In the genomic region with DNA sequence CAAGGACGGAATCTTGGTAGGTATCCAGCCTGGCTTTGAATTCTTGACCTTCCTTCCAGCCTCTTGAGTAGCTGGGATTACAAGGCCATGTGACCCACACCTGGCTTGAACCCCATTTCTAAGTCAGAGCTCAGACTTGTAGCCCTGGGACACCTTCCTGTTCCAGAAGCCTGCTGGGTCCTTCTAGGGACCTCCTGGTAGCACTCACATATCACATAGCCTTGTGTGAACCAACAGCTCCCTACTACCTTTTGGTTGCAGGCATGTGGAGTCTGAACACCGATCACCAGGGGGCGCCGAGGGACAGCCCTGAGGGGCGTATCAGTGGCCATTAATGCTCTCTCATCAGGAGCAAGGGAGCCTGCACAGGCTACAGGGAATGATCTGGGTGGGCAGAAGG, we compare ENCODE assay signal across 7 mouse cellular contexts. TPM values are rescaled to one million over a fixed set of nuclear protein-coding genes. Genes with fewer than 3 reads are reported as not detected.
DNase-seq lines count a peak whose midpoint lies in the region; ATAC-seq and TF ChIP-seq lines count a peak whose summit lies in the region.

No protein-coding gene starts in this region.

- ATAC-seq in G1E (ENCODE audit: extremely low read depth, insufficient number of reproducible peaks, low FRiP score, poor library complexity, severe bottlenecking), result no peak; the same call in 1 of the 2 replicates

- no peaks in the 10 kb centered on the region for H3K27me3 ChIP-seq in C2C12 (ENCODE audit: control insufficient read depth, insufficient read depth, insufficient read length)
- H3K27me3 ChIP-seq in G1E (ENCODE audit: insufficient read depth, low read length), result peaks cover 29% of the 10 kb centered on the region
- no peaks in the 10 kb centered on the region for H3K27me3 ChIP-seq in heart, embryonic 10.5 days (ENCODE audit: insufficient read depth, poor library complexity, severe bottlenecking)
- no peaks in the 10 kb centered on the region for H3K27me3 ChIP-seq in splenic B cell, adult 2 months (ENCODE audit: control insufficient read depth, insufficient read depth, low read length, poor library complexity, severe bottlenecking)

- H3ac ChIP-seq in C2C12 (ENCODE audit: control insufficient read depth, insufficient read length, low read depth), result no peak overlapping the region

- no peaks in the 10 kb centered on the region for H3K79me2 ChIP-seq in C2C12 (ENCODE audit: control insufficient read depth, insufficient read depth)

- H3K9me3 ChIP-seq in G1E (replicated peaks), result no peaks in the 10 kb centered on the region
- no peaks in the 10 kb centered on the region for H3K9me3 ChIP-seq in heart, embryonic 10.5 days

- H3K36me3 ChIP-seq in C2C12 (ENCODE audit: control insufficient read depth, insufficient read depth) (no peaks in the 10 kb centered on the region), G1E (replicated peaks) (no peaks in the 10 kb centered on the region)
- H3K36me3 ChIP-seq in heart, embryonic 10.5 days, result no peaks in the 10 kb centered on the region
- no peaks in the 10 kb centered on the region for H3K36me3 ChIP-seq in splenic B cell, adult 2 months (ENCODE audit: control insufficient read depth, insufficient read depth, low read length, poor library complexity, severe bottlenecking)

- WGBS in heart, embryonic 10.5 days, result 24% methylated on average over 5 of the region's 5 CpGs

- H3K4me3 ChIP-seq in C2C12 (ENCODE audit: insufficient read depth, poor library complexity, severe bottlenecking) (no peak overlapping the region), G1E (ENCODE audit: low read depth, low read length) (no peak overlapping the region)
- H3K4me3 ChIP-seq in heart, embryonic 10.5 days, result no peak overlapping the region

- no peak overlapping the region for H3K27ac ChIP-seq in heart, embryonic 10.5 days

- no peaks in the 10 kb centered on the region for H3K79me3 ChIP-seq in C2C12 (ENCODE audit: low read depth)

- H3K4me1 ChIP-seq in G1E (ENCODE audit: insufficient read depth, low read depth, low read length), result no peaks in the 10 kb centered on the region
- H3K4me1 ChIP-seq in heart, embryonic 10.5 days, result peaks cover 34% of the 10 kb centered on the region

- peak; percentile 57 for TF ChIP-seq CTCF in C2C12 (IDR thresholded peaks at IDR 0.05; ENCODE audit: control insufficient read depth, insufficient read depth, insufficient read length)
- TF ChIP-seq CTCF in G1E (IDR thresholded peaks at IDR 0.05; ENCODE audit: low read depth, low read length), result no peak

- DNase-seq in G1E (ENCODE audit: low spot score), result peak; percentile 18
- peak; percentile 77 to 85 for DNase-seq in cerebellum, postnatal 25 days
- DNase-seq in heart, embryonic 10.5 days (ENCODE audit: low spot score), result peak; percentile 79
- peak; percentile 90 for DNase-seq in kidney, postnatal 4 days
- peak; percentile 66 for DNase-seq in lung, postnatal 25 days (ENCODE audit: low spot score)
- peak; percentile 45 for DNase-seq in splenic B cell, adult 2 months (ENCODE audit: low read depth, low spot score)

TF ChIP-seq in C2C12, 6 proteins besides CTCF, POLR2A, EP300 and RAD21:
- TF ChIP-seq MYOG (IDR thresholded peaks at IDR 0.05; ENCODE audit: control insufficient read depth, extremely low read depth, insufficient read length) (no peak), MAX (IDR thresholded peaks at IDR 0.05) (no peak), USF1 (IDR thresholded peaks at IDR 0.05; ENCODE audit: low read depth) (peak; percentile 73)

RNA-seq across cellular contexts. Expression of gene Faap20, which starts 18.8 kb away (rescaled TPM):
- polyA plus RNA-seq in C2C12 (2012; fragmentation: generic; extraction: Trizol), result 30.6 TPM
- 24.4 and 24.9 TPM in 2 replicates for total RNA-seq in G1E (2014; fragmentation: Nextera tagmentation)
- total RNA-seq in G1E (2017), result 23.5 and 29.3 TPM in 2 replicates
- 43.5 and 45.5 TPM in 2 replicates for polyA plus RNA-seq in G1E (2012)
- 77.0 and 87.4 TPM in 2 replicates for polyA plus RNA-seq in heart, embryonic 10.5 days (2016; fragmentation: Nextera tagmentation; extraction: Ambion mirVana)

RNA-seq across cellular contexts. Expression of gene Ski, which starts 46.0 kb away (rescaled TPM):
- polyA plus RNA-seq in C2C12 (2012; fragmentation: generic; extraction: Trizol), result 45.2 TPM
- 58.4 and 67.3 TPM in 2 replicates for total RNA-seq in G1E (2014; fragmentation: Nextera tagmentation)
- total RNA-seq in G1E (2017), result 15.3 and 16.9 TPM in 2 replicates
- 40.7 and 42.4 TPM in 2 replicates for polyA plus RNA-seq in G1E (2012)
- 7.5 and 11.3 TPM in 2 replicates for polyA plus RNA-seq in heart, embryonic 10.5 days (2016; fragmentation: Nextera tagmentation; extraction: Ambion mirVana)

Comparison
In these comparisons a context has a peak if more than half of its experiments do, and no peak if none do; other contexts are left out.
1. DNase-seq: peak in every context shown above with its lines; median percentile 90 in kidney, postnatal 4 days; 81 in cerebellum, postnatal 25 days; 79 in heart, embryonic 10.5 days; 66 in lung, postnatal 25 days; 45 in splenic B cell, adult 2 months; 18 in G1E.